Mouse (Mus musculus): ENCODE data around the gene Isg20l2. TPM values are rescaled to one million over a fixed set of nuclear protein-coding genes. Genes with fewer than 3 reads are reported as not detected.
"Not testable (repeated sequence)": the region's sequence is repeated elsewhere in the genome, so short reads cannot be mapped to it uniquely, and the experiment has no call there.

The Isg20l2 gene
- polyA plus RNA-seq, 1 experiment from 2014 or later = 16.1 TPM

DNA sequence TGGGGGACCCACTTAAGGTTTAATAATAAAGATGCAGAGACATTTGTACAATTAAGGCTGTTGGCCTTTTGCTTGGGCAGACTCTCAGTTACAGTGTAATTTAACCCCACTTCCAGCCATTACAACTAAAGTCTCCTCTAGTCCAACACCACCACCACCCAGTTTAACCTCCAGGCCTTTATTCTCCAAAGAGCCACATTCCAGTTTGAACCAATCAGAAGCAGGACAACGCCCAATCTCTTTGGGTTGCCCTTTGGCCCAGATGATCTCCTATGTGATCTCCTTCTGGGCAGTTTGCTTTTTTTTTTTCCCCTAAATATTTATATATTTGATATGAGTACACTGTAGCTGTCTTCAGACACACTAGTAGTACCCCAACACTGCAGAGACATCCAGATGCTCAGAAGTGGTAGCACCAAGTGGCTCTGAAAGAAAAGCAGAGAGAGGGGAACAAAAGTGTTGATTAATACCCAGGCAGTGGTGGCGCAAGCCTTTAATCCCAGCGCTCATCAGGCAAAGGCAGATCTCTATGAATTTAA, 36.7 kb upstream of the Isg20l2 start:
- no peak for ATAC-seq (ENCODE audit: low read depth)
- Histone ChIP-seq H3K4me2 (ENCODE audit: low read depth, low read length) (no peak overlapping the region), H3K9me3 (ENCODE audit: control insufficient read depth, low read length) (no peaks in the 10 kb centered on the region), H3K36me3 (ENCODE audit: control insufficient read depth, insufficient read depth, low read length) (no peaks in the 10 kb centered on the region), H3K27me3 (ENCODE audit: control insufficient read depth, insufficient read depth, low read length) (no peaks in the 10 kb centered on the region), H3K4me3 (ENCODE audit: low read depth, low read length) (no peak overlapping the region), H3K4me1 (ENCODE audit: control insufficient read depth, insufficient read depth, low read length) (no peaks in the 10 kb centered on the region), H3K27ac (ENCODE audit: low read depth, low read length) (no peak overlapping the region), H3K9ac (replicated peaks; ENCODE audit: low read depth, low read length) (no peak overlapping the region)
- 78% methylated on average over 3 of the region's 3 CpGs for WGBS

DNA sequence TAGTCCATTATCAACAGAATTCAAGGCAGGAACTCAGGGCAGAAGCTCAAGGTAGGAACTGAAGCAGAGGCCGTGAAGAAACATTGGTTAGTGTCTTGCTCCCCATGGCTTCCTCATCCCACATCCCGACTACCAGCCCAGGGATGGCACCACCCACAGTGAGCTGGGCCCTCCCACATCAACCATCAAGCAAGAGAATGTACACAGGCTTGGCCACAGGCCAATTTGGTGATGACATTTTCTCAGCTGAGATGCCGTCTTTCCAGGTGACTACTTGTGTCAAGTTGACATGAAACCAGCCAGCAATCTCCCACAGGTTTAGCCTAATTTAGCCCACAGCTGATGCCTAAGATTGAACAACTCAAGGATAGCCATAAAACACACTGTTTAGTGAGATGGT, 30.8 kb upstream of the Isg20l2 start:
- WGBS = 68% methylated on average over 3 of the region's 3 CpGs
- H3K27me3 ChIP-seq (ENCODE audit: control insufficient read depth, insufficient read depth, low read length) = no peaks in the 10 kb centered on the region
- H3K9me3 ChIP-seq (ENCODE audit: control insufficient read depth, low read length) = no peaks in the 10 kb centered on the region
- H3K27ac ChIP-seq (ENCODE audit: low read depth, low read length) = no peak overlapping the region
- H3K9ac ChIP-seq (replicated peaks; ENCODE audit: low read depth, low read length) = no peak overlapping the region
- no peak overlapping the region for H3K4me3 ChIP-seq (ENCODE audit: low read depth, low read length)
- H3K36me3 ChIP-seq (ENCODE audit: control insufficient read depth, insufficient read depth, low read length) = no peaks in the 10 kb centered on the region
- H3K4me1 ChIP-seq (ENCODE audit: control insufficient read depth, insufficient read depth, low read length) = no peaks in the 10 kb centered on the region
- no peak for ATAC-seq (ENCODE audit: low read depth)
- no peak overlapping the region for H3K4me2 ChIP-seq (ENCODE audit: low read depth, low read length)

DNA sequence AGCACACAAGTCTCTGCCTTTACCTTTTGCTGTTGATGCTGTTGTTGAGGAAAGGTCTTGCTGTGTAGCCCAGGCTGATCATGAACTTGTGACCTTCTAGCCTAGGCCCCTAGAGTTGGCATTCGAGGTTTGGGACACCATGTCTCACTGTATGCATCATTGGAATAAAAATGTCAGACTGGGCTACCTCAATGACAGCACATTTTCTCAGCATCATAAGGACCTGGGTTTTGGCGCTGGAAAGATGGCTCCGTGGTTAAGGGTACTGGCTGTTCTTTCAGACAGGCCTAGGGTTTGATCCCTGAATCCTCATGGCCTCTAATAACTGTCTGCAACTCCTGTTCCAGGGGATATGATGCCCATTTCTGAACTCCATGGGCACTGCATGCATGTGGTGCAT, 30.3 kb upstream of the Isg20l2 start:
- no peak overlapping the region for H3K4me2 ChIP-seq (ENCODE audit: low read depth, low read length)
- no peak overlapping the region for H3K9ac ChIP-seq (replicated peaks; ENCODE audit: low read depth, low read length)
- H3K27ac ChIP-seq (ENCODE audit: low read depth, low read length) = no peak overlapping the region
- WGBS = 82% methylated on average over 3 of the region's 3 CpGs
- no peaks in the 10 kb centered on the region for H3K4me1 ChIP-seq (ENCODE audit: control insufficient read depth, insufficient read depth, low read length)
- no peak overlapping the region for H3K4me3 ChIP-seq (ENCODE audit: low read depth, low read length)
- no peaks in the 10 kb centered on the region for H3K9me3 ChIP-seq (ENCODE audit: control insufficient read depth, low read length)
- H3K27me3 ChIP-seq (ENCODE audit: control insufficient read depth, insufficient read depth, low read length) = no peaks in the 10 kb centered on the region
- H3K36me3 ChIP-seq (ENCODE audit: control insufficient read depth, insufficient read depth, low read length) = no peaks in the 10 kb centered on the region
- no peak for ATAC-seq (ENCODE audit: low read depth)

DNA sequence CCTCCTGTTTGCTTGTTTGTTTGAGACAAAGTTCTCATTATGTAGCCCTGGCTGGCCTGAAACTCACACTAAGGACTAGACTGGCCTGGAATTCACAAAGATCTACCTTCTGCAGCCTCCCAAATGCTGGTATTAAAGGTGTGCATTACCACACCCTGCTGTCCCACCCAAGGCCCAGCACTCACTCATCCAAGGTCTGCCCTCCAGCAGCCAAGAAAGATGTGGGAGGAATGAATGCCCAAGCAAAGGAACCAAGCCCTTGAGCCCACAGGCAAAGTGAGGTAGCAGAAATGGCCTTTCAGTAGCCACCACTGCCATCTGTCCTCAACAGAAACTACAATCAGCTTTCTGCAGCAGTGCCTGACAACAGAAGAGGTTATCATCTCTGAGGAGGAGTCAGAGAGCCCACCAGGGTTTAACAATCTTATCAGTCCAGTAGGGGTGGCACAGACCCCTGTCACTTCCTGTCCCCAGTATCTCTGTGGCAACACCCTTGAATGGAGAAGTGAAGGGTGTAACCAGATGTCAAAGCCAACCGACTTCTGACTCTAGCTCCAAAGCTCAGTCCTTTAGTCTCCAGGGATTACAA, 29.0 kb upstream of the Isg20l2 start:
- H3K9me3 ChIP-seq (ENCODE audit: control insufficient read depth, low read length) = no peaks in the 10 kb centered on the region
- ATAC-seq (ENCODE audit: low read depth) = no peak
- H3K27me3 ChIP-seq (ENCODE audit: control insufficient read depth, insufficient read depth, low read length) = no peaks in the 10 kb centered on the region
- no peak overlapping the region for H3K4me2 ChIP-seq (ENCODE audit: low read depth, low read length)
- 68% methylated on average over 1 of the region's 1 CpGs for WGBS
- H3K4me3 ChIP-seq (ENCODE audit: low read depth, low read length) = no peak overlapping the region
- H3K4me1 ChIP-seq (ENCODE audit: control insufficient read depth, insufficient read depth, low read length) = no peaks in the 10 kb centered on the region
- H3K36me3 ChIP-seq (ENCODE audit: control insufficient read depth, insufficient read depth, low read length) = no peaks in the 10 kb centered on the region
- no peak overlapping the region for H3K9ac ChIP-seq (replicated peaks; ENCODE audit: low read depth, low read length)
- no peak overlapping the region for H3K27ac ChIP-seq (ENCODE audit: low read depth, low read length)

GRCm38 (mm10) chr3:87901959-87902358, 28.2 kb upstream of the Isg20l2 start:
- not testable (repeated sequence) for H3K9ac ChIP-seq (replicated peaks; ENCODE audit: low read depth, low read length)
- WGBS = 89% methylated on average over 5 of the region's 6 CpGs

GRCm38 (mm10) chr3:87903821-87904220, 26.3 kb upstream of the Isg20l2 start:
- H3K4me2 ChIP-seq (ENCODE audit: low read depth, low read length) = no peak overlapping the region
- H3K9ac ChIP-seq (replicated peaks; ENCODE audit: low read depth, low read length) = no peak overlapping the region
- H3K9me3 ChIP-seq (ENCODE audit: control insufficient read depth, low read length) = no peaks in the 10 kb centered on the region
- no peak overlapping the region for H3K27ac ChIP-seq (ENCODE audit: low read depth, low read length)
- H3K4me3 ChIP-seq (ENCODE audit: low read depth, low read length) = no peak overlapping the region
- no peak for ATAC-seq (ENCODE audit: low read depth)
- H3K4me1 ChIP-seq (ENCODE audit: control insufficient read depth, insufficient read depth, low read length) = peaks cover 15% of the 10 kb centered on the region
- no peaks in the 10 kb centered on the region for H3K36me3 ChIP-seq (ENCODE audit: control insufficient read depth, insufficient read depth, low read length)
- 49% methylated on average over 5 of the region's 5 CpGs for WGBS
- peaks cover 3% of the 10 kb centered on the region; the same call in 1 of the 2 replicates for H3K27me3 ChIP-seq (ENCODE audit: control insufficient read depth, insufficient read depth, low read length)

More at GRCm38 (mm10) chr3:87901959-87902358, 28.2 kb upstream of the Isg20l2 start:
- H3K9me3 ChIP-seq (ENCODE audit: control insufficient read depth, low read length); ATAC-seq (ENCODE audit: low read depth); H3K4me1 ChIP-seq (ENCODE audit: control insufficient read depth, insufficient read depth, low read length); H3K36me3 ChIP-seq (ENCODE audit: control insufficient read depth, insufficient read depth, low read length); H3K27me3 ChIP-seq (ENCODE audit: control insufficient read depth, insufficient read depth, low read length); H3K27ac ChIP-seq (ENCODE audit: low read depth, low read length); H3K4me2 ChIP-seq (ENCODE audit: low read depth, low read length); H3K4me3 ChIP-seq (ENCODE audit: low read depth, low read length): not testable (repeated sequence)

- Histone ChIP-seq H3K4me1 (ENCODE audit: control insufficient read depth, insufficient read depth, low read length) (peaks cover 29% of the 10 kb centered on the region), H3K4me3 (ENCODE audit: low read depth, low read length) (peak within 1 kb of the TSS; percentile 94), H3K27me3 (ENCODE audit: control insufficient read depth, insufficient read depth, low read length) (peaks cover 3% of the 10 kb centered on the region; the same call in 1 of the 2 replicates), H3K4me2 (ENCODE audit: low read depth, low read length) (peak within 1 kb of the TSS; percentile 95), H3K9me3 (ENCODE audit: control insufficient read depth, low read length) (no peaks in the 10 kb centered on the region), H3K27ac (ENCODE audit: low read depth, low read length) (peak within 1 kb of the TSS; percentile 94), H3K36me3 (ENCODE audit: control insufficient read depth, insufficient read depth, low read length) (no peaks in the 10 kb centered on the region), H3K9ac (replicated peaks; ENCODE audit: low read depth, low read length) (peak within 1 kb of the TSS; percentile 74)
- peak; percentile 96 for ATAC-seq (ENCODE audit: low read depth)
- under 1% methylated on average over 48 of the region's 57 CpGs for WGBS
Observed at GRCm38 (mm10) chr3:87905880-87906485, 24.1 kb upstream of the Isg20l2 start, which contains the start of gene Hdgf. TSS of gene Hdgf (plus strand) at chr3:87906321.

DNA sequence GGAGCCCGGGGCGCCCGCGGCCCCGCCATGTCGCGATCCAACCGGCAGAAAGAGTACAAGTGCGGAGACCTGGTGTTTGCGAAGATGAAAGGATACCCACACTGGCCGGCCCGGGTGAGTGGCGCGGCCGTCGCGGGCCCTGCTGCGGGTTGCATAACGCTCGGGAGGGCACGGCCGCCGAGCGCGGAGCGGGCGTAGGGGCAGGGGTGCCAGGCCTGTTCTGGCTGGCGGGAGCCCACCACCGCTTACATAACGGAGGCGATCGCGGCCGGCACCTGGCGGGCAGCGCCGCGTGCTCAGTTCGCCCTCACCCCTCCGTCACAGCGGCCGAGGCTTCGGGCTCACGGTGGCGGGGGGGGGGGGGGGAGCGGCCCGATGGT, 23.5 kb upstream of the Isg20l2 start:
- Histone ChIP-seq H3K27ac (ENCODE audit: low read depth, low read length) (peak overlapping the region; percentile 94), H3K36me3 (ENCODE audit: control insufficient read depth, insufficient read depth, low read length) (no peaks in the 10 kb centered on the region), H3K9ac (replicated peaks; ENCODE audit: low read depth, low read length) (peak overlapping the region; percentile 74), H3K4me2 (ENCODE audit: low read depth, low read length) (peak overlapping the region; percentile 95), H3K27me3 (ENCODE audit: control insufficient read depth, insufficient read depth, low read length) (peaks cover 3% of the 10 kb centered on the region; the same call in 1 of the 2 replicates), H3K4me1 (ENCODE audit: control insufficient read depth, insufficient read depth, low read length) (peaks cover 29% of the 10 kb centered on the region), H3K9me3 (ENCODE audit: control insufficient read depth, low read length) (no peaks in the 10 kb centered on the region), H3K4me3 (ENCODE audit: low read depth, low read length) (peak overlapping the region; percentile 94)
- ATAC-seq (ENCODE audit: low read depth) = peak; percentile 32
- 0% methylated on average over 47 of the region's 47 CpGs for WGBS

Measured in neural tube, embryonic 14.5 days (tissue).